Mouse (Mus musculus) hindbrain, embryonic 15.5 days (tissue): Measurements from ENCODE around the gene Cic. TPM values are rescaled to one million over a fixed set of nuclear protein-coding genes. Genes with fewer than 3 reads are reported as not detected.
A peak's percentile ranks its signal among the peaks of the same experiment; 100 is the strongest.

Experiments used
- ATAC-seq: fragments of 200-750 bp; cut with Nextera tagmentation; 2 replicates; pipeline ENCODE4 v1.8.0; 2017; ENCODE audit warnings: low read depth, moderate number of reproducible peaks, moderate TSS enrichment; ENCODE audit not compliant: low FRiP score
- H3K27ac ChIP-seq: fragments of 300-500 bp; sonication (generic); replicated peaks from 2 replicates; pipeline ENCODE4 v1.5.1; 2015; ENCODE audit warnings: mild to moderate bottlenecking, inconsistent platforms
- H3K27me3 ChIP-seq: fragments of 300-500 bp; sonication (generic); 2 replicates; pipeline ENCODE4 v1.6.1; 2015; ENCODE audit warnings: control low read depth, inconsistent platforms
- H3K36me3 ChIP-seq: fragments of 300-500 bp; sonication (generic); 2 replicates; pipeline ENCODE4 v1.6.1; 2015; ENCODE audit warnings: control low read depth, inconsistent platforms
- H3K4me1 ChIP-seq: fragments of 300-500 bp; sonication (generic); replicated peaks from 2 replicates; pipeline ENCODE4 v1.6.1; 2015; ENCODE audit warnings: control low read depth, inconsistent platforms
- H3K4me2 ChIP-seq: fragments of 300-500 bp; sonication (generic); 2 replicates; pipeline ENCODE4 v1.6.1; 2015; ENCODE audit warnings: moderate library complexity, mild to moderate bottlenecking, inconsistent platforms
- H3K4me3 ChIP-seq: fragments of 300-500 bp; sonication (generic); 2 replicates; pipeline ENCODE4 v1.5.1; 2015; ENCODE audit warnings: mild to moderate bottlenecking, inconsistent platforms
- H3K9ac ChIP-seq: fragments of 300-500 bp; sonication (generic); 2 replicates; pipeline ENCODE4 v1.6.1; 2015; ENCODE audit warnings: inconsistent platforms
- H3K9me3 ChIP-seq: fragments of 300-500 bp; sonication (generic); 2 replicates; pipeline ENCODE4 v1.6.1; 2016; ENCODE audit warnings: control low read depth, inconsistent platforms
- WGBS: fragments of 180-500 bp; shearing (Covaris S2); methylation state at CpG from one replicate; pipeline ENCODE4 v1.1.7; 2015; 5-methylcytosine and 5-hydroxymethylcytosine counted together
- polyA plus RNA-seq: library from polyadenylated mRNA; unstranded; fragments of >200 nt; fragmentation: Nextera tagmentation; extraction: Ambion mirVana; gene quantifications from 2 replicates; pipeline ENCODE4 v1.2.1, GENCODE M21; 2015

Gene Cic
- polyA plus RNA-seq, 1 experiment from 2014 or later = 32.5 TPM

GRCm38 (mm10) chr7:25266180-25266962 is 1.1 kb upstream of the Cic start:
- Histone ChIP-seq H3K4me2 (peak overlapping the region; percentile 65), H3K36me3 (0 out of 2 replicates have a peak, but pooled peaks cover 4% of the 10 kb centered on the region), H3K27ac (no peak overlapping the region), H3K4me3 (no peak overlapping the region; the same call in 1 of the 2 replicates), H3K9ac (no peak overlapping the region), H3K27me3 (no peaks in the 10 kb centered on the region), H3K4me1 (peaks cover 25% of the 10 kb centered on the region), H3K9me3 (no peaks in the 10 kb centered on the region)
- 89% methylated on average over 8 of the region's 8 CpGs for WGBS
- ATAC-seq = no peak

- peak; percentile 96 for ATAC-seq
- peak overlapping the region; percentile 87 for H3K9ac ChIP-seq
- H3K27ac ChIP-seq = peak overlapping the region; percentile 96
- peak overlapping the region; percentile 76 for H3K4me3 ChIP-seq
- peak overlapping the region; percentile 74 for H3K4me2 ChIP-seq
- H3K27me3 ChIP-seq = no peaks in the 10 kb centered on the region
- H3K9me3 ChIP-seq = no peaks in the 10 kb centered on the region
- peaks cover 25% of the 10 kb centered on the region for H3K4me1 ChIP-seq
- WGBS = under 1% methylated on average over 33 of the region's 33 CpGs
- H3K36me3 ChIP-seq = peaks cover 18% of the 10 kb centered on the region; the same call in 1 of the 2 replicates
These were observed 403 bp downstream of the Cic start for GRCm38 (mm10) chr7:25267751-25268463.

- H3K27me3 ChIP-seq = no peaks in the 10 kb centered on the region
- H3K9ac ChIP-seq = peak overlapping the region; percentile 87
- H3K4me3 ChIP-seq = peak overlapping the region; percentile 76
- no peak for ATAC-seq
- H3K4me1 ChIP-seq = peaks cover 30% of the 10 kb centered on the region
- peak overlapping the region; percentile 74 for H3K4me2 ChIP-seq
- H3K36me3 ChIP-seq = peaks cover 24% of the 10 kb centered on the region
- no peaks in the 10 kb centered on the region for H3K9me3 ChIP-seq
- H3K27ac ChIP-seq = peak overlapping the region; percentile 90
- 7% methylated on average over 7 of the region's 7 CpGs for WGBS
These were observed 1.1 kb downstream of the Cic start for GRCm38 (mm10) chr7:25268588-25268987.

GRCm38 (mm10) chr7:25269029-25269428 is 1.5 kb downstream of the Cic start:
- H3K36me3 ChIP-seq = peaks cover 24% of the 10 kb centered on the region
- H3K9me3 ChIP-seq = no peaks in the 10 kb centered on the region
- no peak for ATAC-seq
- H3K27ac ChIP-seq = peak overlapping the region; percentile 90
- peak overlapping the region; percentile 76 for H3K4me3 ChIP-seq
- peak overlapping the region; percentile 87 for H3K9ac ChIP-seq
- 50% methylated on average over 4 of the region's 4 CpGs for WGBS
- peaks cover 34% of the 10 kb centered on the region for H3K4me1 ChIP-seq
- peak overlapping the region; percentile 74 for H3K4me2 ChIP-seq
- no peaks in the 10 kb centered on the region for H3K27me3 ChIP-seq

- Histone ChIP-seq H3K9ac (peak overlapping the region; percentile 87; the same call in 1 of the 2 replicates), H3K4me3 (peak overlapping the region; percentile 76; the same call in 1 of the 2 replicates), H3K9me3 (no peaks in the 10 kb centered on the region), H3K36me3 (peaks cover 24% of the 10 kb centered on the region), H3K27me3 (no peaks in the 10 kb centered on the region), H3K4me1 (peaks cover 41% of the 10 kb centered on the region), H3K4me2 (peak overlapping the region; percentile 74), H3K27ac (no peak overlapping the region)
- 80% methylated on average over 8 of the region's 8 CpGs for WGBS
- ATAC-seq = no peak
These were observed 2.2 kb downstream of the Cic start for GRCm38 (mm10) chr7:25269545-25270271.

- no peaks in the 10 kb centered on the region for H3K27me3 ChIP-seq
- no peak overlapping the region for H3K4me2 ChIP-seq
- 88% methylated on average over 35 of the region's 35 CpGs for WGBS
- no peak overlapping the region for H3K9ac ChIP-seq
- no peaks in the 10 kb centered on the region for H3K9me3 ChIP-seq
- peaks cover 53% of the 10 kb centered on the region for H3K4me1 ChIP-seq
- no peak overlapping the region for H3K27ac ChIP-seq
- no peak overlapping the region for H3K4me3 ChIP-seq
- no peak for ATAC-seq
- peaks cover 24% of the 10 kb centered on the region for H3K36me3 ChIP-seq
These were observed 3.4 kb downstream of the Cic start for GRCm38 (mm10) chr7:25270652-25271633.

- no peak overlapping the region for H3K9ac ChIP-seq
- no peaks in the 10 kb centered on the region for H3K9me3 ChIP-seq
- no peak overlapping the region for H3K4me3 ChIP-seq
- H3K27me3 ChIP-seq = no peaks in the 10 kb centered on the region
- ATAC-seq = no peak
- 89% methylated on average over 30 of the region's 30 CpGs for WGBS
- H3K36me3 ChIP-seq = peaks cover 24% of the 10 kb centered on the region
- H3K4me1 ChIP-seq = peaks cover 57% of the 10 kb centered on the region
- H3K4me2 ChIP-seq = no peak overlapping the region
- H3K27ac ChIP-seq = no peak overlapping the region
These were observed 4.3 kb downstream of the Cic start for GRCm38 (mm10) chr7:25271651-25272444.

- Histone ChIP-seq H3K4me2 (no peak overlapping the region), H3K9ac (no peak overlapping the region), H3K27me3 (no peaks in the 10 kb centered on the region), H3K27ac (no peak overlapping the region), H3K4me1 (peaks cover 61% of the 10 kb centered on the region), H3K9me3 (no peaks in the 10 kb centered on the region), H3K4me3 (no peak overlapping the region), H3K36me3 (peaks cover 24% of the 10 kb centered on the region)
- 91% methylated on average over 38 of the region's 38 CpGs for WGBS
- ATAC-seq = no peak
These were observed 5.1 kb downstream of the Cic start for GRCm38 (mm10) chr7:25272445-25273258.

- Histone ChIP-seq H3K27ac (no peak overlapping the region), H3K4me2 (no peak overlapping the region), H3K27me3 (no peaks in the 10 kb centered on the region), H3K36me3 (peaks cover 24% of the 10 kb centered on the region), H3K4me3 (no peak overlapping the region), H3K9me3 (no peaks in the 10 kb centered on the region), H3K4me1 (peaks cover 65% of the 10 kb centered on the region), H3K9ac (no peak overlapping the region)
- 90% methylated on average over 22 of the region's 22 CpGs for WGBS
- no peak for ATAC-seq
These were observed 6.0 kb downstream of the Cic start for GRCm38 (mm10) chr7:25273259-25274241.
